ENCODE assay signal across 23 mouse cellular contexts in genomic region chr9:29326283-29326682, GRCm38 (mm10).
"Had no signal": no experiment of that assay in that cellular context is flagged by ENCODE, and none has a peak within 500 bp of the region (broad histone marks: within the 10 kb centered on the region; RNA-seq: fewer than 3 reads in every experiment).

No protein-coding gene starts in this region.

- H3K4me3 ChIP-seq: liver, embryonic 13.5 days; liver, embryonic 15.5 days; lung, embryonic 15.5 days; megakaryocyte, embryonic 14.5 days; midbrain, embryonic 10.5 days; midbrain, embryonic 12.5 days; myocyte; neural tube, embryonic 13.5 days; neural tube, embryonic 15.5 days had no signal

- H3K9ac ChIP-seq: liver, embryonic 13.5 days; liver, embryonic 15.5 days; liver, postnatal 0 days; lung, embryonic 15.5 days; midbrain, embryonic 12.5 days; neural tube, embryonic 13.5 days; neural tube, embryonic 15.5 days had no signal

- H3K4me1 ChIP-seq: liver, embryonic 13.5 days; liver, embryonic 15.5 days; megakaryocyte, embryonic 14.5 days; midbrain, embryonic 10.5 days; midbrain, embryonic 12.5 days; neural tube, embryonic 13.5 days; neural tube, embryonic 15.5 days had no signal

- DNase-seq: liver; liver, embryonic 13.5 days; liver, postnatal 0 days; midbrain, embryonic 14.5 days; retina, postnatal 1 day; right cerebral cortex, adult 18-20 months; right cerebral cortex, postnatal 25 days; right cerebral cortex, postnatal 4 days; spleen, adult 18-20 months; thymus, adult 2 months; thymus, postnatal 25 days; thymus, postnatal 4 days had no signal

- H3K27ac ChIP-seq: liver, embryonic 13.5 days; liver, embryonic 15.5 days; lung, embryonic 15.5 days; macrophage; midbrain, embryonic 10.5 days; midbrain, embryonic 12.5 days; neural tube, embryonic 13.5 days; neural tube, embryonic 15.5 days had no signal

- H3K36me3 ChIP-seq: liver, embryonic 13.5 days; liver, embryonic 15.5 days; lung, embryonic 15.5 days; midbrain, embryonic 10.5 days; midbrain, embryonic 12.5 days; neural tube, embryonic 13.5 days; neural tube, embryonic 15.5 days had no signal

- H3K27me3 ChIP-seq: liver, embryonic 13.5 days; liver, embryonic 15.5 days; lung, embryonic 15.5 days; megakaryocyte, embryonic 14.5 days; midbrain, embryonic 12.5 days; neural tube, embryonic 15.5 days had no signal

- ATAC-seq: liver, postnatal 0 days; midbrain, embryonic 16.5 days had no signal

- H3K9me3 ChIP-seq: liver, embryonic 13.5 days; liver, embryonic 15.5 days; lung, embryonic 15.5 days; megakaryocyte, embryonic 14.5 days; midbrain, embryonic 10.5 days; midbrain, embryonic 12.5 days; neural tube, embryonic 13.5 days; neural tube, embryonic 15.5 days had no signal

- H3K4me2 ChIP-seq: liver, embryonic 11.5 days; liver, embryonic 13.5 days; liver, embryonic 15.5 days; lung, embryonic 15.5 days; midbrain, embryonic 12.5 days; neural tube, embryonic 13.5 days; neural tube, embryonic 15.5 days had no signal
